Mouse (Mus musculus) G1E-ER4 (cell line): ENCODE results near the gene Cox7a2. TPM values are rescaled to one million over a fixed set of nuclear protein-coding genes. Genes with fewer than 3 reads are reported as not detected.

Experiments used
- GATA1 ChIP-seq: IDR thresholded peaks from one replicate; pipeline ENCODE4 v1.8.0; 2012; ENCODE audit warnings: low read length, inconsistent platforms
- polyA plus RNA-seq: library from polyadenylated mRNA; stranded (reverse); fragments of >175 nt; gene quantifications from 2 replicates; pipeline ENCODE4 v1.2.3, GENCODE M21; 2012

Cox7a2 gene
- polyA plus RNA-seq, 1 experiment = 16.8 TPM

- no peak for TF ChIP-seq GATA1
Observed at GRCm38 (mm10) chr9:79714471-79715045, 45.1 kb downstream of the Cox7a2 start.

Other genes starting within 250 kb of the Cox7a2 start
- 0.12 and 0.37 TPM in 2 replicates for gene Col12a1, start 41.0 kb downstream of the Cox7a2 start, polyA plus RNA-seq
- 115 and 142 TPM in 2 replicates for gene Tmem30a, start 33.6 kb upstream of the Cox7a2 start, polyA plus RNA-seq